ENCODE assay signal across 18 mouse cellular contexts in genomic region chr7:25803460-25803859, GRCm38 (mm10). TPM values are rescaled to one million over a fixed set of nuclear protein-coding genes. Genes with fewer than 3 reads are reported as not detected.
DNase-seq lines count a peak whose midpoint lies in the region; ATAC-seq and TF ChIP-seq lines count a peak whose summit lies in the region.
"Had no signal": no experiment of that assay in that cellular context is flagged by ENCODE, and none has a peak within 500 bp of the region (broad histone marks: within the 10 kb centered on the region; RNA-seq: fewer than 3 reads in every experiment).

No protein-coding gene starts in this region.

- peak overlapping the region; percentile 23; the same call in 1 of the 2 replicates for H3K4me3 ChIP-seq in gastrocnemius, adult 2 months
- H3K4me3 ChIP-seq in lung, embryonic 14.5 days (ENCODE audit: low read depth, low read length) = no peak overlapping the region
- no peak overlapping the region for H3K4me3 ChIP-seq in lung, adult 2 months (replicated peaks; ENCODE audit: extremely low read depth, low read depth, low read length)
- H3K4me3 ChIP-seq in stomach, postnatal 0 days (ENCODE audit: low read depth, low read length) = no peak overlapping the region
- H3K4me3 ChIP-seq: embryonic facial prominence, embryonic 15.5 days; forebrain, embryonic 13.5 days; hindbrain, embryonic 15.5 days; liver, embryonic 12.5 days; midbrain, embryonic 10.5 days; myocyte had no signal

- H3K36me3 ChIP-seq in lung, embryonic 14.5 days (ENCODE audit: insufficient read depth) = no peaks in the 10 kb centered on the region
- H3K36me3 ChIP-seq in stomach, postnatal 0 days (ENCODE audit: control insufficient read depth, insufficient read depth, low read length) = peaks cover 2% of the 10 kb centered on the region
- H3K36me3 ChIP-seq: embryonic facial prominence, embryonic 15.5 days; hindbrain, embryonic 15.5 days; liver, embryonic 12.5 days; midbrain, embryonic 10.5 days had no signal

- 0 out of 2 replicates have a peak, but pooled peaks cover 2% of the 10 kb centered on the region for H3K9me3 ChIP-seq in lung, embryonic 14.5 days (ENCODE audit: low read depth, low read length)
- no peaks in the 10 kb centered on the region for H3K9me3 ChIP-seq in stomach, postnatal 0 days (ENCODE audit: control insufficient read depth, low read length)
- H3K9me3 ChIP-seq: embryonic facial prominence, embryonic 15.5 days; forebrain, embryonic 13.5 days; hindbrain, embryonic 15.5 days had no signal

- ATAC-seq in lung, embryonic 14.5 days (ENCODE audit: insufficient read depth) = no peak
- ATAC-seq in stomach, postnatal 0 days (ENCODE audit: low FRiP score, low TSS enrichment) = no peak
- ATAC-seq: forebrain, embryonic 13.5 days; liver, embryonic 12.5 days had no signal

- H3K4me1 ChIP-seq in lung, embryonic 14.5 days (ENCODE audit: insufficient read depth) = 0 out of 2 replicates have a peak, but pooled peaks cover 9% of the 10 kb centered on the region
- peaks cover 2% of the 10 kb centered on the region; the same call in 1 of the 2 replicates for H3K4me1 ChIP-seq in lung, adult 2 months (ENCODE audit: control insufficient read depth, insufficient read depth, low read length)
- no peaks in the 10 kb centered on the region; the same call in 1 of the 2 replicates for H3K4me1 ChIP-seq in stomach, postnatal 0 days (replicated peaks; ENCODE audit: control insufficient read depth, insufficient read depth)

- H3K9ac ChIP-seq in lung, embryonic 14.5 days = no peak overlapping the region
- no peak overlapping the region for H3K9ac ChIP-seq in stomach, postnatal 0 days (ENCODE audit: low read length)
- H3K9ac ChIP-seq: embryonic facial prominence, embryonic 15.5 days; forebrain, embryonic 13.5 days; hindbrain, embryonic 15.5 days; liver, embryonic 12.5 days had no signal

- no peak for TF ChIP-seq CTCF in gastrocnemius, adult 2 months (IDR thresholded peaks at IDR 0.05)
- TF ChIP-seq CTCF in lung, embryonic 14.5 days (IDR thresholded peaks at IDR 0.05; ENCODE audit: low read depth) = no peak
- no peak for TF ChIP-seq CTCF in lung, adult 2 months (IDR thresholded peaks at IDR 0.05; ENCODE audit: insufficient read depth, low read length)
- no peak for TF ChIP-seq CTCF in stomach, postnatal 0 days (IDR thresholded peaks at IDR 0.05; ENCODE audit: low read depth)

- WGBS in lung, embryonic 14.5 days = 66% methylated on average over 13 of the region's 13 CpGs
- 81% methylated on average over 13 of the region's 13 CpGs for WGBS in lung, adult 2 months
- WGBS in stomach, postnatal 0 days = 85% methylated on average over 13 of the region's 13 CpGs

- no peak for TF ChIP-seq EP300 in stomach, postnatal 0 days (optimal IDR thresholded peaks at IDR 0.05)

- peak overlapping the region; percentile 85 for H3K27ac ChIP-seq in gastrocnemius, adult 2 months
- H3K27ac ChIP-seq in lung, embryonic 14.5 days (ENCODE audit: low read depth) = 0 out of 2 replicates have a peak overlapping the region, but pooled peaks have one; percentile 84
- peak overlapping the region; percentile 88 for H3K27ac ChIP-seq in stomach, postnatal 0 days (replicated peaks)
- H3K27ac ChIP-seq: forebrain, embryonic 13.5 days; hindbrain, embryonic 15.5 days; liver, embryonic 12.5 days; midbrain, embryonic 10.5 days had no signal

- no peak overlapping the region for H3K4me2 ChIP-seq in lung, embryonic 14.5 days
- no peak overlapping the region for H3K4me2 ChIP-seq in stomach, postnatal 0 days (replicated peaks; ENCODE audit: low read depth)
- H3K4me2 ChIP-seq: forebrain, embryonic 13.5 days; hindbrain, embryonic 15.5 days; liver, embryonic 12.5 days had no signal

- H3K27me3 ChIP-seq in lung, embryonic 14.5 days (ENCODE audit: insufficient read depth, low read length) = no peaks in the 10 kb centered on the region
- H3K27me3 ChIP-seq in stomach, postnatal 0 days (ENCODE audit: control insufficient read depth, insufficient read depth, low read length) = no peaks in the 10 kb centered on the region
- H3K27me3 ChIP-seq: embryonic facial prominence, embryonic 15.5 days; forebrain, embryonic 13.5 days; hindbrain, embryonic 15.5 days; liver, embryonic 12.5 days had no signal

- intact Hi-C loops in gastrocnemius, adult 2 months (cut with DNase I) = no loop called here
- intact Hi-C loops in gastrocnemius, postnatal 14 days (cut with DNase I; ENCODE audit: low total_unique reads) = no loop called here
- intact Hi-C loops in heart, postnatal 10 days (cut with DNase I) = loop anchor here (2.0 to 5.0 kb wide), 2 partner anchors 21 to 116 kb away; partner anchors contain the start of gene Tgfb1

- no peak for TF ChIP-seq POLR2A in lung, adult 2 months (IDR thresholded peaks at IDR 0.05; ENCODE audit: borderline replicate concordance, extremely low read depth, low read depth, low read length)

- peak; percentile 64 for DNase-seq in gastrocnemius, adult 2 months
- no peak for DNase-seq in gastrocnemius, postnatal 14 days
- DNase-seq in lung, embryonic 14.5 days = no peak
- DNase-seq in lung, adult 2 months = no peak
- DNase-seq in heart, postnatal 10 days = peak; percentile 55 to 70
- no peak for DNase-seq in stomach, postnatal 0 days (ENCODE audit: low spot score)
- DNase-seq in frontal cortex, postnatal 25 days (ENCODE audit: low spot score in 2 of 2) = no peak
- DNase-seq in embryo, embryonic 10 days (ENCODE audit: low spot score) = no peak
- DNase-seq: adrenal gland, adult 2 months; cerebellum, postnatal 25 days; kidney, adult 9 months; layer of hippocampus, adult 9-11 months had no signal

RNA-seq across cellular contexts. Expression of gene Cyp2s1, which starts 13.3 kb away (rescaled TPM):
- total RNA-seq in gastrocnemius, adult 2 months (2021) = under 1 TPM; 0.10 to 0.56 TPM
- total RNA-seq in gastrocnemius, postnatal 14 days (2021) = under 1 TPM; 0.16 to 0.43 TPM
- 3.2 and 3.8 TPM in 2 replicates for polyA plus RNA-seq in lung, embryonic 14.5 days (2014; fragmentation: Nextera tagmentation; extraction: Ambion mirVana)
- polyA plus RNA-seq in lung, adult 2 months (2012; rRNA removed) = 116 and 135 TPM in 2 replicates
- total RNA-seq in heart, postnatal 10 days (2021) = 1 to 10 TPM; 6.1 to 7.0 TPM
- polyA plus RNA-seq in stomach, postnatal 0 days (2015; fragmentation: Nextera tagmentation; extraction: Ambion mirVana) = 166 and 195 TPM in 2 replicates

RNA-seq across cellular contexts. Expression of gene Axl, which starts 15.0 kb away (rescaled TPM):
- total RNA-seq in gastrocnemius, adult 2 months (2021) = 10 to 100 TPM; 39.9 to 48.6 TPM
- 10 to 100 TPM; 68.6 to 82.2 TPM for total RNA-seq in gastrocnemius, postnatal 14 days (2021)
- 44.1 and 46.5 TPM in 2 replicates for polyA plus RNA-seq in lung, embryonic 14.5 days (2014; fragmentation: Nextera tagmentation; extraction: Ambion mirVana)
- 91.8 and 92.0 TPM in 2 replicates for polyA plus RNA-seq in lung, adult 2 months (2012; rRNA removed)
- 100 to 1,000 TPM; 113 to 139 TPM for total RNA-seq in heart, postnatal 10 days (2021)
- polyA plus RNA-seq in stomach, postnatal 0 days (2015; fragmentation: Nextera tagmentation; extraction: Ambion mirVana) = 52.8 and 53.4 TPM in 2 replicates

RNA-seq across cellular contexts. Expression of gene Hnrnpul1, which starts 48.9 kb away (rescaled TPM):
- 10 to 100 TPM; 66.3 to 72.8 TPM for total RNA-seq in gastrocnemius, adult 2 months (2021)
- total RNA-seq in gastrocnemius, postnatal 14 days (2021) = 10 to 100 TPM; 67.9 to 69.5 TPM
- 80.3 and 82.0 TPM in 2 replicates for polyA plus RNA-seq in lung, embryonic 14.5 days (2014; fragmentation: Nextera tagmentation; extraction: Ambion mirVana)
- polyA plus RNA-seq in lung, adult 2 months (2012; rRNA removed) = 43.8 and 49.9 TPM in 2 replicates
- 100 to 1,000 TPM; 117 to 119 TPM for total RNA-seq in heart, postnatal 10 days (2021)
- 25.9 and 27.5 TPM in 2 replicates for polyA plus RNA-seq in stomach, postnatal 0 days (2015; fragmentation: Nextera tagmentation; extraction: Ambion mirVana)

Comparison
In these comparisons a context has a peak if more than half of its experiments do, and no peak if none do; other contexts are left out.
1. DNase-seq: peak in gastrocnemius, adult 2 months (single experiment) and heart, postnatal 10 days (2 of 2); none in gastrocnemius, postnatal 14 days (single experiment), lung, embryonic 14.5 days (single experiment), lung, adult 2 months (single experiment), stomach, postnatal 0 days (single experiment), frontal cortex, postnatal 25 days (0 of 2) and embryo, embryonic 10 days (single experiment).
2. RNA of gene Cyp2s1, which starts 13.3 kb away (total RNA-seq): 6.1 to 7.0 TPM in heart, postnatal 10 days; 0.10 to 0.56 TPM in gastrocnemius, adult 2 months and 0.16 to 0.43 TPM in gastrocnemius, postnatal 14 days; every median in the first group is over 4 times any median in the second.
3. Peak in every context shown above with its lines, with median percentiles within 50 percentile points of each other: H3K27ac ChIP-seq.